Mouse (Mus musculus): ENCODE data around the gene Palm2.

DNA sequence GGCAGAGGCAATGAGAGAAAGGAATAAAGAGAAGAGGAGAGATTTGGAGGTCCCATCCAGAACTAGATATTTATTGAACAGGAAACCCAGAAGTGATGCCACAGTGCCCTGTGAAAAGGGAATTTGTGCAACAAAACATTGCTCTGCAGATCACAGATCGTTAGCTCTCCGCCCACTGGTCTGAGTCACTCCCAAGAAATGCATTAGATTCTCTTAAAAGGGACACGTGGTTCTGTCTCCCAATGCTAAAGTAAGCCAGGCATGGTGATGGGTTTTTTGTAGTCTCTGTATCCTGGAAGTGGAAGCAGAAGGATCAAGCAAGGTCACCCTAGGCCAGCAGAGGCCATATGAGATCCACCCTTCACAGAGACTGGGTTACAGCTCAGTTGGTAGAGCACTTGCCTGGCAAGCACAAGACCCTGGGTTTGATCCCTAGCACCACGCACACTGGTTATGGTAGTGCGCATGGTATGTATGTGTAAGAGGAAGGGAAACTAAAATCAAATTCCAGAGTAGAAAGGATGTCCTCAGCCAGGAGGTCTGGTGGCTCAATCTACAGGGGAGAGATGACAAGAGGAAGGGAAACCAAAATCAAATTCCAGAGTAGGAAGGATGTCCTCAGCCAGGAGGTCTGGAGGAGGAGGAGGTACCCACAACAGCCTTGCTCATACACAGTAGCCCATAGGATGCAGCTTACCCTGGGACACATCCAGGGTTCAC lies 218.3 kb downstream of the Palm2 start:
- TF ChIP-seq CTCF (IDR thresholded peaks at IDR 0.05; ENCODE audit: low read depth): no peak
- TF ChIP-seq EP300 (IDR thresholded peaks at IDR 0.05; ENCODE audit: low read depth): no peak

Data from liver, embryonic 14.5 days (tissue).